Mouse (Mus musculus) liver, postnatal 0 days (tissue): ENCODE results near the gene Ddb2.

Experiments used
- CTCF ChIP-seq: sonication (generic); IDR thresholded peaks from 2 replicates; pipeline ENCODE4 v1.5.1; 2016; ENCODE audit warnings: antibody characterized with exemption, low read depth
- EP300 ChIP-seq: IDR thresholded peaks from 2 replicates; pipeline ENCODE4 v1.6.1; 2016; ENCODE audit warnings: antibody characterized with exemption, low read depth, mild to moderate bottlenecking

- TF ChIP-seq CTCF = no peak
- TF ChIP-seq EP300 = no peak
These were observed 15.2 kb upstream of the Ddb2 start for GRCm38 (mm10) chr2:91252001-91252400.
